Mouse (Mus musculus) liver, postnatal 0 days (tissue): ENCODE measurements around the gene Siae. TPM values are rescaled to one million over a fixed set of nuclear protein-coding genes. Genes with fewer than 3 reads are reported as not detected.

Experiments
- ATAC-seq: fragments of 200-750 bp; cut with Nextera tagmentation; 2 replicates; pipeline ENCODE4 v1.8.0; 2017; ENCODE audit warnings: mild to moderate bottlenecking, moderate library complexity
- DNase-seq: peaks from one replicate; pipeline ENCODE4 v3.0.0-alpha.2; 2016
- H3K27ac ChIP-seq: fragments of 300-500 bp; sonication (generic); 2 replicates; pipeline ENCODE4 v1.5.1; 2014; ENCODE audit warnings: antibody characterized with exemption, moderate library complexity, mild to moderate bottlenecking, low read depth
- H3K27me3 ChIP-seq: fragments of 300-500 bp; sonication (generic); 2 replicates; pipeline ENCODE4 v1.6.1; 2014; ENCODE audit warnings: low read length, control low read depth, mixed read lengths; ENCODE audit not compliant: insufficient read depth
- H3K36me3 ChIP-seq: fragments of 300-500 bp; sonication (generic); replicated peaks from 2 replicates; pipeline ENCODE4 v1.6.1; 2014; ENCODE audit warnings: mild to moderate bottlenecking, control low read depth, low read length, moderate library complexity, mixed read lengths; ENCODE audit not compliant: insufficient read depth
- H3K4me1 ChIP-seq: fragments of 300-500 bp; sonication (generic); 2 replicates; pipeline ENCODE4 v1.6.1; 2014; ENCODE audit warnings: antibody characterized with exemption, mild to moderate bottlenecking, control low read depth; ENCODE audit not compliant: insufficient read depth
- H3K4me2 ChIP-seq: fragments of 300-500 bp; sonication (generic); 2 replicates; pipeline ENCODE4 v1.6.1; 2014; ENCODE audit warnings: low read depth, mild to moderate bottlenecking, low read length, moderate library complexity, mixed read lengths
- H3K4me3 ChIP-seq: fragments of 300-500 bp; sonication (generic); 2 replicates; pipeline ENCODE4 v1.5.1; 2014; ENCODE audit warnings: low read depth, low read length
- H3K9ac ChIP-seq: fragments of 300-500 bp; sonication (generic); replicated peaks from 2 replicates; pipeline ENCODE4 v1.6.1; 2014; ENCODE audit warnings: mild to moderate bottlenecking, moderate library complexity
- H3K9me3 ChIP-seq: fragments of 300-500 bp; sonication (generic); 2 replicates; pipeline ENCODE4 v1.6.1; 2016; ENCODE audit warnings: mild to moderate bottlenecking, control low read depth, low read length, mixed read lengths
- CTCF ChIP-seq: sonication (generic); IDR thresholded peaks from 2 replicates; pipeline ENCODE4 v1.5.1; 2016; ENCODE audit warnings: antibody characterized with exemption, low read depth
- EP300 ChIP-seq: IDR thresholded peaks from 2 replicates; pipeline ENCODE4 v1.6.1; 2016; ENCODE audit warnings: antibody characterized with exemption, low read depth, mild to moderate bottlenecking
- WGBS: fragments of 180-500 bp; shearing (Covaris S2); extraction: QIAGEN DNeasy Blood & Tissue Kit; methylation state at CpG from one replicate; pipeline ENCODE4 v1.1.7; 2014; ENCODE audit not compliant: insufficient replicate concordance; 5-methylcytosine and 5-hydroxymethylcytosine counted together
- polyA plus RNA-seq: library from polyadenylated mRNA; unstranded; fragments of >200 nt; fragmentation: Nextera tagmentation; extraction: Ambion mirVana; gene quantifications from 2 replicates; pipeline ENCODE4 v1.2.1, GENCODE M21; 2015

The Siae gene
- polyA plus RNA-seq, 1 experiment from 2014 or later = 5.2 TPM

GRCm38 (mm10) chr9:37636800-37637542 is 81.5 kb downstream of the Siae start:
- no peak overlapping the region for H3K4me3 ChIP-seq
- H3K4me2 ChIP-seq = no peak overlapping the region
- WGBS = 55% methylated on average over 6 of the region's 6 CpGs
- no peaks in the 10 kb centered on the region for H3K27me3 ChIP-seq
- H3K36me3 ChIP-seq = no peaks in the 10 kb centered on the region
- H3K9ac ChIP-seq = no peak overlapping the region
- no peaks in the 10 kb centered on the region for H3K9me3 ChIP-seq
- DNase-seq (no peak), ATAC-seq (no peak)
- H3K4me1 ChIP-seq = no peaks in the 10 kb centered on the region
- no peak for TF ChIP-seq EP300
- H3K27ac ChIP-seq = no peak overlapping the region

GRCm38 (mm10) chr9:37638721-37639120 is 83.2 kb downstream of the Siae start:
- Histone ChIP-seq H3K4me3 (no peak overlapping the region), H3K27me3 (no peaks in the 10 kb centered on the region), H3K9me3 (no peaks in the 10 kb centered on the region), H3K9ac (no peak overlapping the region), H3K27ac (no peak overlapping the region), H3K36me3 (0 out of 2 replicates have a peak, but pooled peaks cover 2% of the 10 kb centered on the region), H3K4me1 (no peaks in the 10 kb centered on the region), H3K4me2 (no peak overlapping the region)
- ATAC-seq (no peak), DNase-seq (no peak)
- TF ChIP-seq EP300 (no peak), CTCF (no peak)
- WGBS = 74% methylated on average over 3 of the region's 3 CpGs

- H3K4me1 ChIP-seq = no peaks in the 10 kb centered on the region
- H3K9ac ChIP-seq = no peak overlapping the region
- H3K27me3 ChIP-seq = no peaks in the 10 kb centered on the region
- H3K4me2 ChIP-seq = no peak overlapping the region
- peaks cover 47% of the 10 kb centered on the region for H3K36me3 ChIP-seq
- ATAC-seq = no peak
- DNase-seq = no peak
- no peak for TF ChIP-seq CTCF
- no peaks in the 10 kb centered on the region for H3K9me3 ChIP-seq
- no peak overlapping the region for H3K27ac ChIP-seq
- WGBS = 79% methylated on average over 3 of the region's 3 CpGs
- H3K4me3 ChIP-seq = no peak overlapping the region
These were observed 90.7 kb downstream of the Siae start for GRCm38 (mm10) chr9:37646246-37646645.

GRCm38 (mm10) chr9:37650639-37651038 is 95.1 kb downstream of the Siae start:
- no peaks in the 10 kb centered on the region for H3K27me3 ChIP-seq
- no peaks in the 10 kb centered on the region for H3K9me3 ChIP-seq
- peaks cover 76% of the 10 kb centered on the region for H3K36me3 ChIP-seq
- ATAC-seq (no peak), DNase-seq (no peak)
- no peaks in the 10 kb centered on the region for H3K4me1 ChIP-seq
- WGBS = 87% methylated on average over 5 of the region's 5 CpGs
- no peak overlapping the region for H3K27ac ChIP-seq
- no peak overlapping the region for H3K4me2 ChIP-seq
- TF ChIP-seq CTCF (no peak), EP300 (no peak)
- H3K4me3 ChIP-seq = no peak overlapping the region
- H3K9ac ChIP-seq = no peak overlapping the region

- Histone ChIP-seq H3K4me2 (no peak overlapping the region), H3K4me3 (no peak overlapping the region), H3K9me3 (no peaks in the 10 kb centered on the region), H3K4me1 (no peaks in the 10 kb centered on the region), H3K9ac (no peak overlapping the region), H3K36me3 (peaks cover 56% of the 10 kb centered on the region), H3K27me3 (no peaks in the 10 kb centered on the region), H3K27ac (no peak overlapping the region)
- ATAC-seq = no peak
- DNase-seq = no peak
- 83% methylated on average over 5 of the region's 5 CpGs for WGBS
- TF ChIP-seq EP300 (no peak), CTCF (no peak)
These were observed 98.3 kb downstream of the Siae start for GRCm38 (mm10) chr9:37653836-37654235.

GRCm38 (mm10) chr9:37655961-37656360 is 100.5 kb downstream of the Siae start:
- peak overlapping the region; percentile 74 for H3K4me2 ChIP-seq
- DNase-seq (no peak), ATAC-seq (peak; percentile 1; the same call in 1 of the 2 replicates)
- peak overlapping the region; percentile 81 for H3K4me3 ChIP-seq
- peak overlapping the region; percentile 85 for H3K9ac ChIP-seq
- H3K9me3 ChIP-seq = no peaks in the 10 kb centered on the region
- H3K27ac ChIP-seq = peak overlapping the region; percentile 94; the same call in 1 of the 2 replicates
- 37% methylated on average over 8 of the region's 8 CpGs for WGBS
- H3K27me3 ChIP-seq = no peaks in the 10 kb centered on the region
- TF ChIP-seq CTCF = no peak
- no peak for TF ChIP-seq EP300
- H3K36me3 ChIP-seq = peaks cover 34% of the 10 kb centered on the region
- no peaks in the 10 kb centered on the region for H3K4me1 ChIP-seq
